Mouse (Mus musculus) ES-E14 (cell line): ENCODE data around the gene Slc25a18.

Experiments
- CHD2 ChIP-seq: IDR thresholded peaks from 2 replicates; pipeline ENCODE4 v1.6.1; 2014; ENCODE audit warnings: mild to moderate bottlenecking, low read depth, low read length, inconsistent platforms
- HCFC1 ChIP-seq: IDR thresholded peaks from 2 replicates; pipeline ENCODE4 v1.6.1; 2012; ENCODE audit warnings: low read length, inconsistent platforms, borderline replicate concordance; ENCODE audit not compliant: insufficient read depth
- MAFK ChIP-seq: IDR thresholded peaks from 2 replicates; pipeline ENCODE4 v1.6.1; 2014; ENCODE audit warnings: mild to moderate bottlenecking, low read depth, low read length, inconsistent platforms; ENCODE audit not compliant: insufficient read depth
- ZC3H11A ChIP-seq: IDR thresholded peaks from 2 replicates; pipeline ENCODE4 v1.6.1; 2012; ENCODE audit warnings: low read depth, mild to moderate bottlenecking, inconsistent platforms, low read length, borderline replicate concordance
- ZNF384 ChIP-seq: IDR thresholded peaks from 2 replicates; pipeline ENCODE4 v1.6.1; 2012; ENCODE audit warnings: low read depth, low read length, inconsistent platforms

DNA sequence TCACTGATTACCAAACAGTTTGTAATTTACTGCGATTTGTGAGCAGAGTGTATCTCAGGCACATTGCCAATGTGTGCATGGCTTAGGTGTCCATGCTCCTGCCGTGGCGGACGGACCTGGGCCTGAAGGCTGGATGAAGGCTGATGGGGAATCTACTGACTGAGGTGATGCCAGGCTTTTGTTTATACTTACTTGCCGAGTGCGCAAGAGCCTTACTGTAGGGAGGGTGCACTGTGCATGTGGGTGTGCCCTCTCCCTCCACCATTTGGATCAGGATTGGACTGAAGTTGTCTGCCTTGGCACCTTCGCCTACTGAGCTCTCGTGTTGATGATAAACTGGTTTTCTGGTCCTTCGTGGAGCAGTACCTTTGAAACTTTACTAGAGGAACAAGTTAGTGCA, 4.2 kb downstream of the Slc25a18 start:
- TF ChIP-seq ZNF384 (no peak), CHD2 (no peak), HCFC1 (no peak), MAFK (no peak), ZC3H11A (no peak)
